Mouse (Mus musculus): ENCODE measurements around the gene Plcxd1. TPM values are rescaled to one million over a fixed set of nuclear protein-coding genes. Genes with fewer than 3 reads are reported as not detected.

Plcxd1 gene
- polyA plus RNA-seq, 1 experiment from 2014 or later = 10.9 TPM

DNA sequence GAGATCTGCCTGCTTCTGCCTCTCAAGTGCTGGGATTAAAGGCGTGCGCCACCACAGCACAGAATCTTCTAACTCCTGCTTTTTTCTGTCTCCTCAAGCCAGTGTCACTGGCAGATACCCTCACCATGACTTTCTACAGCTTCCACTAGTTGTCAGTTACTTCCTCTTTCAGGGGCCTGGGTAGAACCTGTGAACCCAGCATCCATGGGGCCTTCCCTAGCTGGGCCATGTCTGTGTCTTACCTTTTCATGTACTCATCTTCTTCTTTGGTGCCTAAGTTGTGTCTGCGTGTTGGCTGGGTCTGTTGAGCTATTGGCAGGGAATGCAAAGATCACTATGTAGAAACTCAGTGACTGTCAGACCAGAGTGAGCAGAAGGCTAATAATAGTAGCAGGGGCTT is 38.0 kb downstream of the Plcxd1 start:
- no peak for ATAC-seq
- Histone ChIP-seq H3K9me3 (ENCODE audit: control insufficient read depth, low read length) (no peaks in the 10 kb centered on the region), H3K9ac (ENCODE audit: low read depth, low read length) (no peak overlapping the region), H3K4me2 (ENCODE audit: low read length) (no peak overlapping the region), H3K27me3 (replicated peaks; ENCODE audit: control insufficient read depth, insufficient read depth, low read length) (no peaks in the 10 kb centered on the region), H3K27ac (ENCODE audit: low read depth, low read length) (no peak overlapping the region), H3K36me3 (ENCODE audit: control insufficient read depth, insufficient read depth, low read length) (peaks cover 8% of the 10 kb centered on the region; the same call in 1 of the 2 replicates), H3K4me3 (ENCODE audit: low read length) (no peak overlapping the region), H3K4me1 (ENCODE audit: control insufficient read depth, insufficient read depth, low read depth, low read length) (peaks cover 6% of the 10 kb centered on the region)
- WGBS = 96% methylated on average over 3 of the region's 3 CpGs

DNA sequence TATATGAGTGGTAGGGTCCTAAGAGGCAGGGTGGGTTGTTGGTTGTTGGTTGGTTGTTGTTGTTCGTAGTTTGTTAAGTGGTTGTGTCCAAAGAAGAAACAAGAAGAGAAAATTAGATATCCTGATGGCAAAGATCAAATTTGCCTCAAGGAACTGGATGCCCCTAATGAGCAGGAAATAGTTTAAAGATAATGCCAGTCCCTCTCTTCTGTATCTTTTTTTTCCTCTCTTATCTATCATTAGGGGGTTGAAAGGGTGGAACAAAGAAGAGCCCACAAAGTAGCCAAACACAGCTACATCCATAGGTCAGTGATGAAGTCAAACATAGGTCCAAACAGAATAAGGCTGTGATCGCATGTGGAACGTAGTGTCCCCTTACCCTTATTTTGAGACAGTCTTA is 39.6 kb downstream of the Plcxd1 start:
- no peak overlapping the region for H3K27ac ChIP-seq (ENCODE audit: low read depth, low read length)
- peaks cover 15% of the 10 kb centered on the region for H3K36me3 ChIP-seq (ENCODE audit: control insufficient read depth, insufficient read depth, low read length)
- no peak overlapping the region for H3K4me2 ChIP-seq (ENCODE audit: low read length)
- H3K27me3 ChIP-seq (replicated peaks; ENCODE audit: control insufficient read depth, insufficient read depth, low read length) = no peaks in the 10 kb centered on the region
- 95% methylated on average over 3 of the region's 3 CpGs for WGBS
- H3K4me3 ChIP-seq (ENCODE audit: low read length) = no peak overlapping the region
- no peak overlapping the region for H3K9ac ChIP-seq (ENCODE audit: low read depth, low read length)
- peaks cover 6% of the 10 kb centered on the region for H3K4me1 ChIP-seq (ENCODE audit: control insufficient read depth, insufficient read depth, low read depth, low read length)
- ATAC-seq = no peak
- no peaks in the 10 kb centered on the region for H3K9me3 ChIP-seq (ENCODE audit: control insufficient read depth, low read length)

DNA sequence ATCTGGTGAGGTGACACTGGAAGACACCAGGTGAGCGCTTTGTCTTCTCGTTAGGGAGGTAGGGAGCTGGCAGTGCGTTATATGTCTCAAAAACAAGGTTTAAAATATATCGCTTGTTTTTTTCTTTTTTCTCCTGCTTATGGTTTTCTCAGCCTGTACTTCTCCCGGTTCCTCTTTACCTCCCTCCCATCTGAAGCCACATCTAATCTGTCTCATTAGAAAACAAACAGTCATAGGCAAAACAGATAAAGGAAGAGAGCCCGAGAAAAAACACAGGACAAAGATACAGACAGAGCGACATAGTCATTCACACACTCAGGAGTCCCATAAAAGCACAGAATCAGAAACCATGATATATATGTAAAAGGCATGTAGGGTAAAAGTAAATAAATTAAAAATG is 40.7 kb downstream of the Plcxd1 start:
- Histone ChIP-seq H3K4me1 (ENCODE audit: control insufficient read depth, insufficient read depth, low read depth, low read length) (peaks cover 6% of the 10 kb centered on the region), H3K27ac (ENCODE audit: low read depth, low read length) (no peak overlapping the region), H3K9ac (ENCODE audit: low read depth, low read length) (no peak overlapping the region), H3K27me3 (replicated peaks; ENCODE audit: control insufficient read depth, insufficient read depth, low read length) (no peaks in the 10 kb centered on the region), H3K4me3 (ENCODE audit: low read length) (no peak overlapping the region), H3K9me3 (ENCODE audit: control insufficient read depth, low read length) (no peaks in the 10 kb centered on the region), H3K4me2 (ENCODE audit: low read length) (no peak overlapping the region), H3K36me3 (ENCODE audit: control insufficient read depth, insufficient read depth, low read length) (peaks cover 25% of the 10 kb centered on the region)
- WGBS = 95% methylated on average over 7 of the region's 7 CpGs
- ATAC-seq = no peak

DNA sequence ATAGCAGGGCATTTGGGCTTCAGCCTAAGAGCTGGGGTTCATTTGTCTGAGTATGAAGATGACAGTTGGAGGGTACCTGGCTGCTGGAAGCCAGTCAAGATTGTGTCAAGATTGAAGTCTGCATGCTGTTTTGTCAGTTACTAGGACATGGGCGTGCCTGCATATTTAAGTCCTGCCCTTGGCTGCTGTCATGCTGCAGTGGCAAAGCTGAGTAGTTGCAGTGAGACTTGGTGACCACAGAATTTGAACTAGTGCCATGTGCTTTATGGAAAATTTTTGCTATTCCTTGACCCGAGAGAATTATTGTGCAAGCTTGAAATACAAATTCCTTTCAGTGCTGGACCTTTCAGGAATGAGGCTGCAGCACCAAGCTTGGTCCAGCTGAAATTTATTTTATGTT is 42.5 kb downstream of the Plcxd1 start:
- H3K9me3 ChIP-seq (ENCODE audit: control insufficient read depth, low read length) = no peaks in the 10 kb centered on the region
- no peak overlapping the region for H3K4me2 ChIP-seq (ENCODE audit: low read length)
- H3K9ac ChIP-seq (ENCODE audit: low read depth, low read length) = no peak overlapping the region
- H3K4me1 ChIP-seq (ENCODE audit: control insufficient read depth, insufficient read depth, low read depth, low read length) = peaks cover under 1% of the 10 kb centered on the region
- H3K4me3 ChIP-seq (ENCODE audit: low read length) = no peak overlapping the region
- H3K36me3 ChIP-seq (ENCODE audit: control insufficient read depth, insufficient read depth, low read length) = peaks cover 41% of the 10 kb centered on the region
- 91% methylated on average over 2 of the region's 2 CpGs for WGBS
- H3K27me3 ChIP-seq (replicated peaks; ENCODE audit: control insufficient read depth, insufficient read depth, low read length) = no peaks in the 10 kb centered on the region
- H3K27ac ChIP-seq (ENCODE audit: low read depth, low read length) = no peak overlapping the region
- ATAC-seq = no peak

DNA sequence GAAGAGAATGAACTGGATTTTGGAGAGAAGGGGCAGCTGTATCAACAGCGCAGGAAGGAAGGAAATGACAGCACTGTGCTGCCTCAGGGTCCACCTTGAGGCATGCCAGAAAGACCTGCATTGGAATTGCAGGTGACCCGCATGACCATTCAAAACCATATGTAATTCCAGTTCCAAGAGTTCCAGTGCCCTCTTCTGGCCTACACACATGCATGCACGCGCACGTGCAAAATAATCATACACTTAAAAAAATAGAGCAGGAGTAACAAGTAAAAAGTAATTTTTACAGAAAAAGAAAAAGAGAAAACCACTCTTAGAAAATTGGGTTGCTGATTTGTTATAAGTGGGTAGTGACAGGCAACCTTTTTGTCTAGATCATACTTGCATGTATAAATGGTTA is 43.2 kb downstream of the Plcxd1 start:
- 90% methylated on average over 5 of the region's 5 CpGs for WGBS
- Histone ChIP-seq H3K36me3 (ENCODE audit: control insufficient read depth, insufficient read depth, low read length) (peaks cover 44% of the 10 kb centered on the region), H3K4me3 (ENCODE audit: low read length) (no peak overlapping the region), H3K4me1 (ENCODE audit: control insufficient read depth, insufficient read depth, low read depth, low read length) (no peaks in the 10 kb centered on the region), H3K9ac (ENCODE audit: low read depth, low read length) (no peak overlapping the region), H3K27me3 (replicated peaks; ENCODE audit: control insufficient read depth, insufficient read depth, low read length) (no peaks in the 10 kb centered on the region), H3K9me3 (ENCODE audit: control insufficient read depth, low read length) (no peaks in the 10 kb centered on the region), H3K4me2 (ENCODE audit: low read length) (no peak overlapping the region), H3K27ac (ENCODE audit: low read depth, low read length) (no peak overlapping the region)
- no peak for ATAC-seq

Other genes starting within 250 kb of the Plcxd1 start
- 0.43 and 0.54 TPM in 2 replicates for gene Gm15446, start 176.6 kb upstream of the Plcxd1 start, polyA plus RNA-seq (2015; fragmentation: Nextera tagmentation; extraction: Ambion mirVana)
- 21.2 and 21.8 TPM in 2 replicates for gene Zfp932, start 103.4 kb upstream of the Plcxd1 start, polyA plus RNA-seq (2015; fragmentation: Nextera tagmentation; extraction: Ambion mirVana)
- 3.5 and 5.2 TPM in 2 replicates for gene Gm17655, start 27.5 kb upstream of the Plcxd1 start, polyA plus RNA-seq (2015; fragmentation: Nextera tagmentation; extraction: Ambion mirVana)
- gene Gm35315, start 5.5 kb upstream of the Plcxd1 start, polyA plus RNA-seq (2015; fragmentation: Nextera tagmentation; extraction: Ambion mirVana) = 0.71 and 0.85 TPM in 2 replicates
- 67.4 and 67.7 TPM in 2 replicates for gene Gtpbp6, start 8.2 kb downstream of the Plcxd1 start, polyA plus RNA-seq (2015; fragmentation: Nextera tagmentation; extraction: Ambion mirVana)
- 12.4 and 15.0 TPM in 2 replicates for gene Zfp605, start 10.1 kb downstream of the Plcxd1 start, polyA plus RNA-seq (2015; fragmentation: Nextera tagmentation; extraction: Ambion mirVana)
- 70.9 and 75.6 TPM in 2 replicates for gene Chfr, start 35.9 kb downstream of the Plcxd1 start, polyA plus RNA-seq (2015; fragmentation: Nextera tagmentation; extraction: Ambion mirVana)
- gene Golga3, start 76.7 kb downstream of the Plcxd1 start, polyA plus RNA-seq (2015; fragmentation: Nextera tagmentation; extraction: Ambion mirVana) = 20.1 and 21.6 TPM in 2 replicates
- 17.2 and 18.2 TPM in 2 replicates for gene Ankle2, start 131.0 kb downstream of the Plcxd1 start, polyA plus RNA-seq (2015; fragmentation: Nextera tagmentation; extraction: Ambion mirVana)
- gene Pgam5, start 169.9 kb downstream of the Plcxd1 start, polyA plus RNA-seq (2015; fragmentation: Nextera tagmentation; extraction: Ambion mirVana) = 94.4 and 102 TPM in 2 replicates
- 12.0 and 16.0 TPM in 2 replicates for gene Pxmp2, start 186.2 kb downstream of the Plcxd1 start, polyA plus RNA-seq (2015; fragmentation: Nextera tagmentation; extraction: Ambion mirVana)
- 7.1 and 8.5 TPM in 2 replicates for gene Pole, start 186.3 kb downstream of the Plcxd1 start, polyA plus RNA-seq (2015; fragmentation: Nextera tagmentation; extraction: Ambion mirVana)
- gene P2rx2, start 243.2 kb downstream of the Plcxd1 start, polyA plus RNA-seq (2015; fragmentation: Nextera tagmentation; extraction: Ambion mirVana) = 13.0 and 15.5 TPM in 2 replicates
- not detected in 2 replicates for gene Lrcol1, start 244.8 kb downstream of the Plcxd1 start, polyA plus RNA-seq (2015; fragmentation: Nextera tagmentation; extraction: Ambion mirVana)

Data from hindbrain, embryonic 16.5 days (tissue).